Mouse (Mus musculus): ENCODE results near the gene Nhsl2. TPM values are rescaled to one million over a fixed set of nuclear protein-coding genes. Genes with fewer than 3 reads are reported as not detected.

Gene Nhsl2
- polyA plus RNA-seq, 1 experiment from 2014 or later: 4.5 TPM

GRCm38 (mm10) chrX:101889813-101890469, 40.8 kb downstream of the Nhsl2 start:
- Histone ChIP-seq H3K4me1 (ENCODE audit: control insufficient read depth, insufficient read depth, low read length) (no peaks in the 10 kb centered on the region), H3K36me3 (ENCODE audit: control insufficient read depth, insufficient read depth, low read length) (no peaks in the 10 kb centered on the region), H3K4me2 (ENCODE audit: low read depth, low read length) (no peak overlapping the region), H3K27ac (ENCODE audit: low read depth, low read length) (no peak overlapping the region), H3K27me3 (ENCODE audit: control insufficient read depth, insufficient read depth, low read length) (no peaks in the 10 kb centered on the region), H3K9me3 (ENCODE audit: control insufficient read depth, low read length) (no peaks in the 10 kb centered on the region), H3K9ac (replicated peaks; ENCODE audit: low read depth, low read length) (no peak overlapping the region), H3K4me3 (ENCODE audit: low read depth, low read length) (no peak overlapping the region)
- ATAC-seq (ENCODE audit: low read depth): no peak
- WGBS: 87% methylated on average over 4 of the region's 4 CpGs

GRCm38 (mm10) chrX:101893796-101894195, 44.6 kb downstream of the Nhsl2 start:
- Histone ChIP-seq H3K4me1 (ENCODE audit: control insufficient read depth, insufficient read depth, low read length) (no peaks in the 10 kb centered on the region), H3K36me3 (ENCODE audit: control insufficient read depth, insufficient read depth, low read length) (no peaks in the 10 kb centered on the region), H3K9me3 (ENCODE audit: control insufficient read depth, low read length) (no peaks in the 10 kb centered on the region), H3K27ac (ENCODE audit: low read depth, low read length) (no peak overlapping the region), H3K4me2 (ENCODE audit: low read depth, low read length) (no peak overlapping the region), H3K9ac (replicated peaks; ENCODE audit: low read depth, low read length) (no peak overlapping the region), H3K27me3 (ENCODE audit: control insufficient read depth, insufficient read depth, low read length) (no peaks in the 10 kb centered on the region), H3K4me3 (ENCODE audit: low read depth, low read length) (no peak overlapping the region)
- 88% methylated on average over 7 of the region's 7 CpGs for WGBS
- no peak for ATAC-seq (ENCODE audit: low read depth)

GRCm38 (mm10) chrX:101898341-101898740, 49.2 kb downstream of the Nhsl2 start:
- Histone ChIP-seq H3K9ac (replicated peaks; ENCODE audit: low read depth, low read length) (no peak overlapping the region), H3K27me3 (ENCODE audit: control insufficient read depth, insufficient read depth, low read length) (no peaks in the 10 kb centered on the region), H3K9me3 (ENCODE audit: control insufficient read depth, low read length) (no peaks in the 10 kb centered on the region), H3K27ac (ENCODE audit: low read depth, low read length) (no peak overlapping the region), H3K4me3 (ENCODE audit: low read depth, low read length) (no peak overlapping the region), H3K4me1 (ENCODE audit: control insufficient read depth, insufficient read depth, low read length) (no peaks in the 10 kb centered on the region), H3K36me3 (ENCODE audit: control insufficient read depth, insufficient read depth, low read length) (no peaks in the 10 kb centered on the region), H3K4me2 (ENCODE audit: low read depth, low read length) (no peak overlapping the region)
- ATAC-seq (ENCODE audit: low read depth): no peak
- 48% methylated on average over 4 of the region's 4 CpGs for WGBS

GRCm38 (mm10) chrX:101901806-101902490, 52.8 kb downstream of the Nhsl2 start:
- H3K4me2 ChIP-seq (ENCODE audit: low read depth, low read length): no peak overlapping the region
- no peak overlapping the region for H3K4me3 ChIP-seq (ENCODE audit: low read depth, low read length)
- H3K4me1 ChIP-seq (ENCODE audit: control insufficient read depth, insufficient read depth, low read length): no peaks in the 10 kb centered on the region
- H3K9me3 ChIP-seq (ENCODE audit: control insufficient read depth, low read length): no peaks in the 10 kb centered on the region
- no peaks in the 10 kb centered on the region for H3K27me3 ChIP-seq (ENCODE audit: control insufficient read depth, insufficient read depth, low read length)
- H3K9ac ChIP-seq (replicated peaks; ENCODE audit: low read depth, low read length): no peak overlapping the region
- ATAC-seq (ENCODE audit: low read depth): no peak
- no peaks in the 10 kb centered on the region for H3K36me3 ChIP-seq (ENCODE audit: control insufficient read depth, insufficient read depth, low read length)
- WGBS: 60% methylated on average over 7 of the region's 7 CpGs
- H3K27ac ChIP-seq (ENCODE audit: low read depth, low read length): no peak overlapping the region

- no peak for ATAC-seq (ENCODE audit: low read depth)
- 60% methylated on average over 4 of the region's 4 CpGs for WGBS
- no peaks in the 10 kb centered on the region for H3K36me3 ChIP-seq (ENCODE audit: control insufficient read depth, insufficient read depth, low read length)
- H3K27me3 ChIP-seq (ENCODE audit: control insufficient read depth, insufficient read depth, low read length): no peaks in the 10 kb centered on the region
- H3K9me3 ChIP-seq (ENCODE audit: control insufficient read depth, low read length): no peaks in the 10 kb centered on the region
- H3K4me1 ChIP-seq (ENCODE audit: control insufficient read depth, insufficient read depth, low read length): no peaks in the 10 kb centered on the region
- no peak overlapping the region for H3K4me2 ChIP-seq (ENCODE audit: low read depth, low read length)
- H3K9ac ChIP-seq (replicated peaks; ENCODE audit: low read depth, low read length): no peak overlapping the region
- H3K27ac ChIP-seq (ENCODE audit: low read depth, low read length): no peak overlapping the region
- no peak overlapping the region for H3K4me3 ChIP-seq (ENCODE audit: low read depth, low read length)
These were observed 53.4 kb downstream of the Nhsl2 start for GRCm38 (mm10) chrX:101902597-101902996.

- no peak for ATAC-seq (ENCODE audit: low read depth)
- no peaks in the 10 kb centered on the region for H3K9me3 ChIP-seq (ENCODE audit: control insufficient read depth, low read length)
- WGBS: 72% methylated on average over 5 of the region's 5 CpGs
- H3K9ac ChIP-seq (replicated peaks; ENCODE audit: low read depth, low read length): no peak overlapping the region
- no peaks in the 10 kb centered on the region for H3K27me3 ChIP-seq (ENCODE audit: control insufficient read depth, insufficient read depth, low read length)
- H3K4me3 ChIP-seq (ENCODE audit: low read depth, low read length): no peak overlapping the region
- no peak overlapping the region for H3K27ac ChIP-seq (ENCODE audit: low read depth, low read length)
- no peak overlapping the region for H3K4me2 ChIP-seq (ENCODE audit: low read depth, low read length)
- no peaks in the 10 kb centered on the region for H3K4me1 ChIP-seq (ENCODE audit: control insufficient read depth, insufficient read depth, low read length)
- no peaks in the 10 kb centered on the region for H3K36me3 ChIP-seq (ENCODE audit: control insufficient read depth, insufficient read depth, low read length)
These were observed 58.1 kb downstream of the Nhsl2 start for GRCm38 (mm10) chrX:101907301-101907700.

GRCm38 (mm10) chrX:101929131-101929530, 79.9 kb downstream of the Nhsl2 start:
- Histone ChIP-seq H3K27ac (ENCODE audit: low read depth, low read length) (no peak overlapping the region), H3K4me3 (ENCODE audit: low read depth, low read length) (no peak overlapping the region), H3K27me3 (ENCODE audit: control insufficient read depth, insufficient read depth, low read length) (peaks cover 2% of the 10 kb centered on the region; the same call in 1 of the 2 replicates), H3K9ac (replicated peaks; ENCODE audit: low read depth, low read length) (no peak overlapping the region), H3K4me2 (ENCODE audit: low read depth, low read length) (no peak overlapping the region), H3K9me3 (ENCODE audit: control insufficient read depth, low read length) (no peaks in the 10 kb centered on the region), H3K4me1 (ENCODE audit: control insufficient read depth, insufficient read depth, low read length) (no peaks in the 10 kb centered on the region), H3K36me3 (ENCODE audit: control insufficient read depth, insufficient read depth, low read length) (no peaks in the 10 kb centered on the region)
- ATAC-seq (ENCODE audit: low read depth): peak; percentile 51; the same call in 1 of the 2 replicates
- 85% methylated on average over 2 of the region's 2 CpGs for WGBS

- Histone ChIP-seq H3K36me3 (ENCODE audit: control insufficient read depth, insufficient read depth, low read length) (no peaks in the 10 kb centered on the region), H3K4me1 (ENCODE audit: control insufficient read depth, insufficient read depth, low read length) (no peaks in the 10 kb centered on the region), H3K4me2 (ENCODE audit: low read depth, low read length) (no peak overlapping the region), H3K9ac (replicated peaks; ENCODE audit: low read depth, low read length) (no peak overlapping the region), H3K27ac (ENCODE audit: low read depth, low read length) (no peak overlapping the region), H3K4me3 (ENCODE audit: low read depth, low read length) (no peak overlapping the region), H3K9me3 (ENCODE audit: control insufficient read depth, low read length) (no peaks in the 10 kb centered on the region), H3K27me3 (ENCODE audit: control insufficient read depth, insufficient read depth, low read length) (peaks cover 2% of the 10 kb centered on the region; the same call in 1 of the 2 replicates)
- 93% methylated on average over 6 of the region's 6 CpGs for WGBS
- no peak for ATAC-seq (ENCODE audit: low read depth)
These were observed 81.1 kb downstream of the Nhsl2 start for GRCm38 (mm10) chrX:101930301-101930700.

GRCm38 (mm10) chrX:101931016-101931415, 81.8 kb downstream of the Nhsl2 start:
- Histone ChIP-seq H3K9ac (replicated peaks; ENCODE audit: low read depth, low read length) (no peak overlapping the region), H3K27me3 (ENCODE audit: control insufficient read depth, insufficient read depth, low read length) (peaks cover 2% of the 10 kb centered on the region; the same call in 1 of the 2 replicates)

More at GRCm38 (mm10) chrX:101931016-101931415, 81.8 kb downstream of the Nhsl2 start:
- Histone ChIP-seq H3K4me3 (ENCODE audit: low read depth, low read length) (no peak overlapping the region), H3K36me3 (ENCODE audit: control insufficient read depth, insufficient read depth, low read length) (no peaks in the 10 kb centered on the region), H3K4me2 (ENCODE audit: low read depth, low read length) (no peak overlapping the region), H3K9me3 (ENCODE audit: control insufficient read depth, low read length) (no peaks in the 10 kb centered on the region), H3K4me1 (ENCODE audit: control insufficient read depth, insufficient read depth, low read length) (no peaks in the 10 kb centered on the region), H3K27ac (ENCODE audit: low read depth, low read length) (no peak overlapping the region)
- no peak for ATAC-seq (ENCODE audit: low read depth)
- 82% methylated on average over 5 of the region's 5 CpGs for WGBS

Data from neural tube, embryonic 14.5 days (tissue).